Mouse (Mus musculus) T-cell, adult 2 months (primary cell): Measurements from ENCODE around the gene Srd5a3.

Experiments
- DNase-seq: peaks from one replicate; pipeline ENCODE4 v3.0.0; 2022; ENCODE audit warnings: low spot score

Gene Srd5a3

GRCm38 (mm10) chr5:76193075-76193474 is 53.0 kb downstream of the Srd5a3 start:
- DNase-seq = no peak

- no peak for DNase-seq
Measured at GRCm38 (mm10) chr5:76194377-76194945, 54.4 kb downstream of the Srd5a3 start.

GRCm38 (mm10) chr5:76199346-76199745 is 59.3 kb downstream of the Srd5a3 start:
- DNase-seq = no peak

- DNase-seq = no peak
Measured at GRCm38 (mm10) chr5:76203171-76203570, 63.1 kb downstream of the Srd5a3 start.
